Mouse (Mus musculus): ENCODE measurements around the gene Asb6. TPM values are rescaled to one million over a fixed set of nuclear protein-coding genes. Genes with fewer than 3 reads are reported as not detected.

Asb6 gene
- polyA plus RNA-seq, 1 experiment from 2014 or later = 38.3 TPM

DNA sequence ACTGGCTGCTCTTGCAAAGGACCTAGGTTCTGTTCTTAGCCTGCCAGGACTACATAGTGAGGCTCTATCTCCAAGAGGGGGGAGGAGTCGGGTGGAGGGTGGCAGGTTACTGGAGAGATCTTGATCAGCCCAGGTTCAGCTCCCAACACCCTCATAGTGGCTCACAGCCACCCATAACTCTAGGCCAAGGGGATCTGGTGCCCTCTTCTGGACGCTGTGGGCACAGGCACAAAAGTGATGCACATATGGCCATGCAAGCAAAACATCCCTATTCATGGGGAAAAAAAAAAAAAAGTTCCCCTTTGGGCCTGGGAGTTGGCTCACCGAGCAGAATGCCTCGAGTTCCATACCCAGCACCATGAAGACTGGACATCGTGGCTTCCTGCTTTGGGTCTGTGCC is 818 bp downstream of the Asb6 start:
- Histone ChIP-seq H3K27me3 (no peaks in the 10 kb centered on the region), H3K36me3 (peaks cover 23% of the 10 kb centered on the region), H3K9me3 (replicated peaks) (no peaks in the 10 kb centered on the region), H3K4me2 (no peak overlapping the region), H3K4me1 (peaks cover 35% of the 10 kb centered on the region), H3K27ac (no peak overlapping the region), H3K4me3 (replicated peaks) (no peak overlapping the region), H3K9ac (no peak overlapping the region)
- WGBS = 45% methylated on average over 5 of the region's 5 CpGs
- ATAC-seq (replicated peaks; ENCODE audit: low FRiP score) = no peak

GRCm38 (mm10) chr2:30827749-30828475 is 2.2 kb downstream of the Asb6 start:
- Histone ChIP-seq H3K27ac (peak overlapping the region; percentile 78), H3K4me2 (peak overlapping the region; percentile 90), H3K27me3 (no peaks in the 10 kb centered on the region), H3K4me1 (peaks cover 33% of the 10 kb centered on the region), H3K9me3 (replicated peaks) (no peaks in the 10 kb centered on the region), H3K36me3 (peaks cover 37% of the 10 kb centered on the region), H3K9ac (peak overlapping the region; percentile 92), H3K4me3 (replicated peaks) (peak overlapping the region; percentile 87)
- ATAC-seq (replicated peaks; ENCODE audit: low FRiP score) = peak; percentile 82
- WGBS = under 1% methylated on average over 63 of the region's 63 CpGs

- Histone ChIP-seq H3K9ac (peak overlapping the region; percentile 92), H3K27me3 (no peaks in the 10 kb centered on the region), H3K9me3 (replicated peaks) (no peaks in the 10 kb centered on the region), H3K4me3 (replicated peaks) (peak overlapping the region; percentile 87), H3K36me3 (peaks cover 45% of the 10 kb centered on the region), H3K27ac (peak overlapping the region; percentile 78), H3K4me1 (peaks cover 40% of the 10 kb centered on the region), H3K4me2 (peak overlapping the region; percentile 90)
- WGBS = 33% methylated on average over 26 of the region's 26 CpGs
- ATAC-seq (replicated peaks; ENCODE audit: low FRiP score) = no peak; the same call in 1 of the 2 replicates
Observed at GRCm38 (mm10) chr2:30826825-30827748, 3.0 kb downstream of the Asb6 start.

- Histone ChIP-seq H3K36me3 (peaks cover 78% of the 10 kb centered on the region), H3K4me1 (peaks cover 40% of the 10 kb centered on the region), H3K9me3 (replicated peaks) (peaks cover 3% of the 10 kb centered on the region; the same call in 1 of the 2 replicates), H3K4me3 (replicated peaks) (no peak overlapping the region), H3K9ac (no peak overlapping the region), H3K27ac (peak overlapping the region; percentile 69), H3K4me2 (no peak overlapping the region), H3K27me3 (no peaks in the 10 kb centered on the region)
- peak; percentile 66 for ATAC-seq (replicated peaks; ENCODE audit: low FRiP score)
- 63% methylated on average over 13 of the region's 13 CpGs for WGBS
Observed at GRCm38 (mm10) chr2:30823385-30824153, 6.6 kb downstream of the Asb6 start.

- Histone ChIP-seq H3K27ac (0 out of 2 replicates have a peak overlapping the region, but pooled peaks have one; percentile 69), H3K9ac (no peak overlapping the region)
Observed at GRCm38 (mm10) chr2:30822460-30822859, 7.7 kb downstream of the Asb6 start.

GRCm38 (mm10) chr2:30821073-30821472 is 9.1 kb downstream of the Asb6 start:
- WGBS = 90% methylated on average over 3 of the region's 3 CpGs
- Histone ChIP-seq H3K9me3 (replicated peaks) (peaks cover 3% of the 10 kb centered on the region; the same call in 1 of the 2 replicates), H3K27ac (no peak overlapping the region), H3K4me3 (replicated peaks) (no peak overlapping the region), H3K36me3 (peaks cover 86% of the 10 kb centered on the region), H3K4me1 (peaks cover 32% of the 10 kb centered on the region), H3K27me3 (no peaks in the 10 kb centered on the region), H3K4me2 (no peak overlapping the region), H3K9ac (no peak overlapping the region)
- no peak for ATAC-seq (replicated peaks; ENCODE audit: low FRiP score)

More at GRCm38 (mm10) chr2:30822460-30822859, 7.7 kb downstream of the Asb6 start:
- WGBS = 90% methylated on average over 8 of the region's 8 CpGs
- H3K4me2 ChIP-seq = no peak overlapping the region
- peaks cover 83% of the 10 kb centered on the region for H3K36me3 ChIP-seq
- H3K27me3 ChIP-seq = no peaks in the 10 kb centered on the region
- peaks cover 42% of the 10 kb centered on the region for H3K4me1 ChIP-seq
- ATAC-seq (replicated peaks; ENCODE audit: low FRiP score) = no peak
- no peak overlapping the region for H3K4me3 ChIP-seq (replicated peaks)
- H3K9me3 ChIP-seq (replicated peaks) = peaks cover 3% of the 10 kb centered on the region; the same call in 1 of the 2 replicates

DNA sequence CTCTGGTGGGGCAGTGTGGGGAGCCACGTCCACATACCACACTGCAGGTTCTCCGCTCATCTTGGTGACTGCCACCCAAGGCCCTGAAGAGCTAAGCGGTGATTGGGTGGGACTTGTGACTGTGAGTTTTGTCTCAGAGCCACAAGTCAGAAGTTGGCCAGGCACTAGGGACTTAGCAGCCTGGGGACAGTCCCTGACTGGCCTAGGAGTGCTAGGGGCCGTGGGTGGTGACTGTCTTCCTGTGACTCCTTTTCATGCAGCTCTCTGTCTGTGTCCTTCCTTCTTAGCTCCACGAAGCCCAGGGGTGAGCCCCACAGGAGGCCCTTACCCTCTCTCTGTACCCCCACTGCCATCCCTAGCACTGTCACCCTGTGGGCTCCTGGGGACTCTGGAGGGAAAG is 10.3 kb downstream of the Asb6 start:
- Histone ChIP-seq H3K27me3 (no peaks in the 10 kb centered on the region), H3K9ac (no peak overlapping the region), H3K4me1 (peaks cover 32% of the 10 kb centered on the region), H3K4me2 (no peak overlapping the region), H3K36me3 (peaks cover 86% of the 10 kb centered on the region), H3K9me3 (replicated peaks) (peaks cover 3% of the 10 kb centered on the region; the same call in 1 of the 2 replicates), H3K27ac (no peak overlapping the region), H3K4me3 (replicated peaks) (no peak overlapping the region)
- no peak for ATAC-seq (replicated peaks; ENCODE audit: low FRiP score)
- 93% methylated on average over 5 of the region's 5 CpGs for WGBS

DNA sequence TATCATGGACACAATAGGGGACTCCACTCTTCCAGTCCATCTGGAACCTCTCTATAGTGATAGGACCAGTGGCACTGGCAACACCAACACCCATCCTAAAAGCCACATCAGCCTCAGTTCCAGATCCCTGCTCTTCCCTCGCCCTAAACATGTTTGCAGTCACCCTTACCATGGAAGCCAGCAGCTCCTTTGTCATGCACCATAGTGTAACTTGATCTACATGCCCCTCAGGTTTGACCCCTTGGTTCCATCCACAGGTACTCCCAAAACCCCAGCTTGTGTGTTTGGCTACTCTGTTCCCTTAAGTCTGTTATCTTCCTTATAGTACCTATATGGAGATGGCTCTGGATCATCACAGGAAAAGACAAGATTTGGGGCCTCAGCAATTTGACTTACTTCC is 13.8 kb downstream of the Asb6 start:
- 96% methylated on average over 1 of the region's 1 CpGs for WGBS
- H3K27me3 ChIP-seq = no peaks in the 10 kb centered on the region
- H3K4me1 ChIP-seq = peaks cover 11% of the 10 kb centered on the region; the same call in 1 of the 2 replicates
- ATAC-seq (replicated peaks; ENCODE audit: low FRiP score) = no peak
- H3K4me2 ChIP-seq = no peak overlapping the region
- peaks cover 83% of the 10 kb centered on the region for H3K36me3 ChIP-seq
- peaks cover 3% of the 10 kb centered on the region; the same call in 1 of the 2 replicates for H3K9me3 ChIP-seq (replicated peaks)
- H3K9ac ChIP-seq = no peak overlapping the region
- no peak overlapping the region for H3K4me3 ChIP-seq (replicated peaks)
- H3K27ac ChIP-seq = no peak overlapping the region

GRCm38 (mm10) chr2:30810573-30810972 is 19.6 kb downstream of the Asb6 start:
- Histone ChIP-seq H3K27me3 (no peaks in the 10 kb centered on the region), H3K9me3 (replicated peaks) (no peaks in the 10 kb centered on the region), H3K36me3 (peaks cover 42% of the 10 kb centered on the region), H3K4me2 (no peak overlapping the region), H3K27ac (no peak overlapping the region), H3K4me3 (replicated peaks) (no peak overlapping the region), H3K9ac (no peak overlapping the region), H3K4me1 (peaks cover 32% of the 10 kb centered on the region)
- 62% methylated on average over 7 of the region's 7 CpGs for WGBS
- no peak for ATAC-seq (replicated peaks; ENCODE audit: low FRiP score)

GRCm38 (mm10) chr2:30809503-30809902 is 20.6 kb downstream of the Asb6 start:
- H3K27me3 ChIP-seq = no peaks in the 10 kb centered on the region
- WGBS = 55% methylated on average over 5 of the region's 5 CpGs
- H3K4me3 ChIP-seq (replicated peaks) = no peak overlapping the region; the same call in 1 of the 2 replicates
- H3K9ac ChIP-seq = no peak overlapping the region
- ATAC-seq (replicated peaks; ENCODE audit: low FRiP score) = no peak
- H3K36me3 ChIP-seq = peaks cover 31% of the 10 kb centered on the region
- H3K27ac ChIP-seq = no peak overlapping the region; the same call in 1 of the 2 replicates
- peaks cover 32% of the 10 kb centered on the region for H3K4me1 ChIP-seq
- no peaks in the 10 kb centered on the region for H3K9me3 ChIP-seq (replicated peaks)
- peak overlapping the region; percentile 88 for H3K4me2 ChIP-seq

GRCm38 (mm10) chr2:30808296-30808655 is 21.9 kb downstream of the Asb6 start:
- 3% methylated on average over 10 of the region's 10 CpGs for WGBS
- no peaks in the 10 kb centered on the region for H3K9me3 ChIP-seq (replicated peaks)
- peak overlapping the region; percentile 88 for H3K4me2 ChIP-seq
- H3K9ac ChIP-seq = peak overlapping the region; percentile 91
- peak overlapping the region; percentile 81 for H3K4me3 ChIP-seq (replicated peaks)
- H3K4me1 ChIP-seq = peaks cover 37% of the 10 kb centered on the region
- ATAC-seq (replicated peaks; ENCODE audit: low FRiP score) = no peak
- H3K27me3 ChIP-seq = no peaks in the 10 kb centered on the region
- H3K36me3 ChIP-seq = peaks cover 19% of the 10 kb centered on the region
- H3K27ac ChIP-seq = peak overlapping the region; percentile 85; the same call in 1 of the 2 replicates

Measured in kidney, embryonic 15.5 days (tissue).